ENCODE assay signal across 8 mouse cellular contexts in the genomic region with DNA sequence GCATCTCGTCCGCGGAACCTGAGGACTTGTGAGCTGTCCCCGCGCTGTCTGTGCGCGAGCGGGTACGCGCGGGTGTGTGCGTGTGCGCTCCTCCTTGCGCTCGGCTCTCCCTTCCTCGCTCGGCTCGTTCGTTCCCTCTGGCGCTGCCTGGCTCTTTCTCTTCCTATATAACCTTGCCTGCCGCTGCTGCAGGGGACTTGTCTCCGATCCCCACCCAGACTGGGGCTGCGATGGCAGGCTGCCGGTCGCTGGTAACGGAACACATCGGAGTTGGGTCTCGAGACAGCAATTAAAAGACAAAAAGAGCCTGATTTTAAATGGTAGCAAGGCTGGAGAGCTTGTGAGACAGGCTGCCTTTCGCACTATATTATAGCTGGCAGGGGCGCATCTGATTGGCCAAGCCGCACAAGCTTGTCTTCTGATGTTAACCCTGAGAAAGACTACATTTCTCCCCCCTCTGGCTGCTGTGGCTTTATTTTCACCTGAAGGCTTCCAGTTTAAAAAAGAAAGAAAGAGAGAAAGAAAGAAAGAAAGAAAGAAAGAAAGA. TPM values are rescaled to one million over a fixed set of nuclear protein-coding genes. Genes with fewer than 3 reads are reported as not detected.
DNase-seq lines count a peak whose midpoint lies in the region; ATAC-seq lines count a peak whose summit lies in the region.

A gene (minus strand): TSS at position 497 of the 547 bp plus-strand sequence.

- H3K27me3 ChIP-seq in forebrain, embryonic 16.5 days (replicated peaks; ENCODE audit: control insufficient read depth, insufficient read depth, low read length) = peaks cover 81% of the 10 kb centered on the region
- H3K27me3 ChIP-seq in limb, embryonic 15.5 days = peaks cover 93% of the 10 kb centered on the region
- peaks cover 73% of the 10 kb centered on the region for H3K27me3 ChIP-seq in stomach, embryonic 15.5 days (replicated peaks)

- DNase-seq in layer of hippocampus, postnatal 36 days = peak; percentile 31 to 34
- DNase-seq in layer of hippocampus, adult 9-10 months (ENCODE audit: low spot score) = no peak
- DNase-seq in adrenal gland, postnatal 25 days = peak; percentile 34
- no peak for DNase-seq in cerebellum, postnatal 36 days
- no peak for DNase-seq in thymus, postnatal 14 days

- under 1% methylated on average over 31 of the region's 31 CpGs for WGBS in forebrain, embryonic 16.5 days
- WGBS in limb, embryonic 15.5 days = under 1% methylated on average over 31 of the region's 31 CpGs
- WGBS in stomach, embryonic 15.5 days = 1% methylated on average over 31 of the region's 31 CpGs

- ATAC-seq in forebrain, embryonic 16.5 days = peak; percentile 78
- no peak for ATAC-seq in limb, embryonic 15.5 days (ENCODE audit: insufficient number of reproducible peaks, low FRiP score, low TSS enrichment, low read depth)
- ATAC-seq in stomach, embryonic 15.5 days (ENCODE audit: insufficient read depth, low FRiP score, low read depth) = no peak

- peak within 1 kb of the TSS; percentile 55 for H3K4me3 ChIP-seq in forebrain, embryonic 16.5 days (replicated peaks; ENCODE audit: low read length)
- H3K4me3 ChIP-seq in limb, embryonic 15.5 days = peak within 1 kb of the TSS; percentile 26
- H3K4me3 ChIP-seq in stomach, embryonic 15.5 days (replicated peaks) = peak within 1 kb of the TSS; percentile 52

- peaks cover 30% of the 10 kb centered on the region for H3K4me1 ChIP-seq in forebrain, embryonic 16.5 days (replicated peaks; ENCODE audit: control insufficient read depth, insufficient read depth, low read length)
- peaks cover 29% of the 10 kb centered on the region for H3K4me1 ChIP-seq in limb, embryonic 15.5 days
- H3K4me1 ChIP-seq in stomach, embryonic 15.5 days = 0 out of 2 replicates have a peak, but pooled peaks cover 3% of the 10 kb centered on the region

- H3K9me3 ChIP-seq in forebrain, embryonic 16.5 days (ENCODE audit: control insufficient read depth, low read length) = no peaks in the 10 kb centered on the region
- H3K9me3 ChIP-seq in limb, embryonic 15.5 days = no peaks in the 10 kb centered on the region
- H3K9me3 ChIP-seq in stomach, embryonic 15.5 days = no peaks in the 10 kb centered on the region

- no peaks in the 10 kb centered on the region for H3K36me3 ChIP-seq in forebrain, embryonic 16.5 days (ENCODE audit: control insufficient read depth, insufficient read depth)
- no peaks in the 10 kb centered on the region for H3K36me3 ChIP-seq in limb, embryonic 15.5 days
- H3K36me3 ChIP-seq in stomach, embryonic 15.5 days = no peaks in the 10 kb centered on the region

- H3K4me2 ChIP-seq in forebrain, embryonic 16.5 days (ENCODE audit: low read length) = peak within 1 kb of the TSS; percentile 87
- peak within 1 kb of the TSS; percentile 45 for H3K4me2 ChIP-seq in limb, embryonic 15.5 days
- H3K4me2 ChIP-seq in stomach, embryonic 15.5 days = peak within 1 kb of the TSS; percentile 84

- peak within 1 kb of the TSS; percentile 63 for H3K9ac ChIP-seq in forebrain, embryonic 16.5 days (replicated peaks; ENCODE audit: low read depth, low read length)
- H3K9ac ChIP-seq in limb, embryonic 15.5 days = no peak within 1 kb of the TSS
- 0 out of 2 replicates have a peak within 1 kb of the TSS, but pooled peaks have one; percentile 3 for H3K9ac ChIP-seq in stomach, embryonic 15.5 days

- H3K27ac ChIP-seq in forebrain, embryonic 16.5 days (ENCODE audit: low read length) = peak within 1 kb of the TSS; percentile 72; the same call in 1 of the 2 replicates
- H3K27ac ChIP-seq in limb, embryonic 15.5 days = no peak within 1 kb of the TSS
- peak within 1 kb of the TSS; percentile 82 for H3K27ac ChIP-seq in stomach, embryonic 15.5 days

RNA-seq across cellular contexts. Expression of the gene that starts here (rescaled TPM):
- total RNA-seq in layer of hippocampus, postnatal 36 days (2021) = 1 to 10 TPM; 1.1 to 1.7 TPM
- 13.2 and 14.6 TPM in 2 replicates for total RNA-seq in adrenal gland, postnatal 25 days (2021)
- 0.62 and 1.2 TPM in 2 replicates for polyA plus RNA-seq in forebrain, embryonic 16.5 days (2015; fragmentation: Nextera tagmentation; extraction: Ambion mirVana)
- 0.20 TPM in 1 of 2 replicates, not detected in the other for polyA plus RNA-seq in limb, embryonic 15.5 days (2015; fragmentation: Nextera tagmentation; extraction: Ambion mirVana)
- 7.4 and 7.9 TPM in 2 replicates for polyA plus RNA-seq in stomach, embryonic 15.5 days (2015; fragmentation: Nextera tagmentation; extraction: Ambion mirVana)

Comparison
In these comparisons a context has a peak if more than half of its experiments do, and no peak if none do; other contexts are left out.
1. DNase-seq: peak in layer of hippocampus, postnatal 36 days (2 of 2) and adrenal gland, postnatal 25 days (single experiment); none in layer of hippocampus, adult 9-10 months (single experiment), cerebellum, postnatal 36 days (0 of 2) and thymus, postnatal 14 days (single experiment).
2. Peak in every context shown above with its lines, with median percentiles within 50 percentile points of each other: H3K4me2 ChIP-seq and H3K4me3 ChIP-seq.